Mouse (Mus musculus): ENCODE results near the gene Tyro3.

The Tyro3 gene

GRCm38 (mm10) chr2:119804776-119805175 is 7.2 kb downstream of the Tyro3 start:
- no peak for DNase-seq

GRCm38 (mm10) chr2:119805536-119805935 is 8.0 kb downstream of the Tyro3 start:
- DNase-seq: no peak

GRCm38 (mm10) chr2:119808438-119808837 is 10.9 kb downstream of the Tyro3 start:
- no peak for DNase-seq

GRCm38 (mm10) chr2:119808881-119809280 is 11.3 kb downstream of the Tyro3 start:
- no peak for DNase-seq

GRCm38 (mm10) chr2:119810890-119811289 is 13.4 kb downstream of the Tyro3 start:
- DNase-seq: no peak

- DNase-seq: no peak
Measured at GRCm38 (mm10) chr2:119811490-119812146, 14.1 kb downstream of the Tyro3 start.

GRCm38 (mm10) chr2:119814376-119814933 is 16.9 kb downstream of the Tyro3 start:
- peak; percentile 45 for DNase-seq

GRCm38 (mm10) chr2:119816611-119817010 is 19.1 kb downstream of the Tyro3 start:
- DNase-seq: no peak

GRCm38 (mm10) chr2:119817047-119817446 is 19.5 kb downstream of the Tyro3 start:
- DNase-seq: no peak

GRCm38 (mm10) chr2:119818668-119819272 is 21.2 kb downstream of the Tyro3 start:
- no peak for DNase-seq

GRCm38 (mm10) chr2:119821136-119821535 is 23.6 kb downstream of the Tyro3 start:
- no peak for DNase-seq

GRCm38 (mm10) chr2:119830579-119830978 is 33.0 kb downstream of the Tyro3 start:
- no peak for DNase-seq

- no peak for DNase-seq
Measured at GRCm38 (mm10) chr2:119834231-119834630, 36.7 kb downstream of the Tyro3 start.

GRCm38 (mm10) chr2:119837616-119838015 is 40.1 kb downstream of the Tyro3 start:
- DNase-seq: no peak

GRCm38 (mm10) chr2:119838363-119839156 is 41.0 kb downstream of the Tyro3 start:
- DNase-seq: no peak

- DNase-seq: no peak
Measured at GRCm38 (mm10) chr2:119840008-119840407, 42.5 kb downstream of the Tyro3 start.

GRCm38 (mm10) chr2:119842000-119842399 is 44.5 kb downstream of the Tyro3 start:
- DNase-seq: no peak

- no peak for DNase-seq
Measured at GRCm38 (mm10) chr2:119843526-119843925, 46.0 kb downstream of the Tyro3 start.

- DNase-seq: no peak
Measured at GRCm38 (mm10) chr2:119845882-119846546, 48.5 kb downstream of the Tyro3 start.

GRCm38 (mm10) chr2:119846929-119847328 is 49.4 kb downstream of the Tyro3 start:
- peak; percentile 1 for DNase-seq

- DNase-seq: no peak
Measured at GRCm38 (mm10) chr2:119853811-119854210, 56.3 kb downstream of the Tyro3 start.

GRCm38 (mm10) chr2:119855310-119855850 is 57.8 kb downstream of the Tyro3 start:
- DNase-seq: no peak

- DNase-seq: no peak
Measured at GRCm38 (mm10) chr2:119857341-119857740, 59.8 kb downstream of the Tyro3 start.
